Mouse (Mus musculus) myocyte (in vitro differentiated cells): ENCODE results near the gene Dnmt3a.

Experiments
- E2F4 ChIP-seq: IDR thresholded peaks from one replicate; pipeline ENCODE4 v1.6.1; 2011; ENCODE audit warnings: mild to moderate bottlenecking, control low read depth, moderate library complexity; ENCODE audit not compliant: insufficient read depth
- POLR2A ChIP-seq: IDR thresholded peaks from one replicate; pipeline ENCODE4 v1.6.1; 2011; ENCODE audit warnings: low read depth, mild to moderate bottlenecking, control low read depth, moderate library complexity; ENCODE audit not compliant: insufficient read length
- REST ChIP-seq: IDR thresholded peaks from one replicate; pipeline ENCODE4 v1.6.1; 2011; ENCODE audit warnings: mild to moderate bottlenecking, control low read depth, moderate library complexity; ENCODE audit not compliant: insufficient read depth, insufficient read length
- TCF12 ChIP-seq: IDR thresholded peaks from one replicate; pipeline ENCODE4 v1.6.1; 2011; ENCODE audit warnings: mild to moderate bottlenecking, control low read depth; ENCODE audit not compliant: poor library complexity, insufficient read depth, severe bottlenecking

GRCm38 (mm10) chr12:3758127-3758526 is 47.7 kb upstream of the Dnmt3a start:
- no peak for TF ChIP-seq TCF12
- TF ChIP-seq POLR2A, result no peak
- TF ChIP-seq REST, result no peak
- TF ChIP-seq E2F4, result no peak
